Mouse (Mus musculus): ENCODE measurements around the gene A830005F24Rik.
"Not testable (repeated sequence)": the region's sequence is repeated elsewhere in the genome, so short reads cannot be mapped to it uniquely, and the experiment has no call there.

A830005F24Rik gene

GRCm38 (mm10) chr13:48513003-48513929 is at the start of gene A830005F24Rik, which contains the start of gene Zfp169:
Gene A830005F24Rik, plus strand, starts transcription at chr13:48513570.
Gene Zfp169, minus strand, starts transcription at chr13:48513451.
- DNase-seq, result peak; percentile 85 to 92

- peak; percentile 10 to 32 for DNase-seq
Observed at GRCm38 (mm10) chr13:48464170-48464569, 49.2 kb upstream of the A830005F24Rik start.

- no peak for DNase-seq
Observed at GRCm38 (mm10) chr13:48466186-48466585, 47.2 kb upstream of the A830005F24Rik start.

GRCm38 (mm10) chr13:48468656-48469180 is 44.7 kb upstream of the A830005F24Rik start:
- DNase-seq, result no peak

GRCm38 (mm10) chr13:48483606-48484005 is 29.8 kb upstream of the A830005F24Rik start:
- no peak for DNase-seq

GRCm38 (mm10) chr13:48490396-48491182 is 22.8 kb upstream of the A830005F24Rik start:
- DNase-seq, result no peak

- no peak for DNase-seq
Observed at GRCm38 (mm10) chr13:48493183-48493582, 20.2 kb upstream of the A830005F24Rik start.

- peak; percentile 45 to 51 for DNase-seq
Observed at GRCm38 (mm10) chr13:48497693-48498221, 15.6 kb upstream of the A830005F24Rik start.

- no peak for DNase-seq
Observed at GRCm38 (mm10) chr13:48498676-48499075, 14.7 kb upstream of the A830005F24Rik start.

GRCm38 (mm10) chr13:48502422-48502821 is 10.9 kb upstream of the A830005F24Rik start:
- DNase-seq, result no peak

GRCm38 (mm10) chr13:48508661-48509060 is 4.7 kb upstream of the A830005F24Rik start:
- no peak for DNase-seq

GRCm38 (mm10) chr13:48515861-48516260 is 2.5 kb downstream of the A830005F24Rik start:
- DNase-seq, result no peak

- not testable (repeated sequence) for DNase-seq
Observed at GRCm38 (mm10) chr13:48519122-48519521, 5.8 kb downstream of the A830005F24Rik start.

GRCm38 (mm10) chr13:48525745-48526144 is 12.4 kb downstream of the A830005F24Rik start:
- no peak for DNase-seq

GRCm38 (mm10) chr13:48528123-48528871 is 14.9 kb downstream of the A830005F24Rik start:
- DNase-seq, result peak; percentile 25 to 33

GRCm38 (mm10) chr13:48529028-48529427 is 15.7 kb downstream of the A830005F24Rik start:
- DNase-seq, result no peak

GRCm38 (mm10) chr13:48530685-48531084 is 17.3 kb downstream of the A830005F24Rik start:
- no peak for DNase-seq

- DNase-seq, result no peak
Observed at GRCm38 (mm10) chr13:48531448-48531847, 18.1 kb downstream of the A830005F24Rik start.

- DNase-seq, result no peak
Observed at GRCm38 (mm10) chr13:48533441-48533840, 20.1 kb downstream of the A830005F24Rik start.

GRCm38 (mm10) chr13:48540488-48540887 is 27.1 kb downstream of the A830005F24Rik start:
- DNase-seq, result no peak

- no peak for DNase-seq
Observed at GRCm38 (mm10) chr13:48544391-48544790, 31.0 kb downstream of the A830005F24Rik start.

GRCm38 (mm10) chr13:48544867-48545266 is 31.5 kb downstream of the A830005F24Rik start:
- DNase-seq, result no peak
